Mouse (Mus musculus) hindbrain, embryonic 16.5 days (tissue): ENCODE results near the gene Arhgef12. TPM values are rescaled to one million over a fixed set of nuclear protein-coding genes. Genes with fewer than 3 reads are reported as not detected.

Experiments
- ATAC-seq: fragments of 200-750 bp; cut with Nextera tagmentation; 2 replicates; pipeline ENCODE4 v1.8.0; 2017; ENCODE audit warnings: moderate TSS enrichment, moderate library complexity
- H3K27ac ChIP-seq: fragments of 300-500 bp; sonication (generic); 2 replicates; pipeline ENCODE4 v1.5.1; 2014; ENCODE audit warnings: low read depth, mild to moderate bottlenecking, control low read depth, low read length, moderate library complexity
- H3K27me3 ChIP-seq: fragments of 300-500 bp; sonication (generic); replicated peaks from 2 replicates; pipeline ENCODE4 v1.6.1; 2014; ENCODE audit warnings: low read length; ENCODE audit not compliant: control insufficient read depth, insufficient read depth
- H3K36me3 ChIP-seq: fragments of 300-500 bp; sonication (generic); 2 replicates; pipeline ENCODE4 v1.6.1; 2014; ENCODE audit warnings: mild to moderate bottlenecking, low read length, moderate library complexity, mixed read lengths; ENCODE audit not compliant: control insufficient read depth, insufficient read depth
- H3K4me1 ChIP-seq: fragments of 300-500 bp; sonication (generic); 2 replicates; pipeline ENCODE4 v1.6.1; 2014; ENCODE audit warnings: low read depth, low read length; ENCODE audit not compliant: control insufficient read depth, insufficient read depth
- H3K4me2 ChIP-seq: fragments of 300-500 bp; sonication (generic); 2 replicates; pipeline ENCODE4 v1.6.1; 2014; ENCODE audit warnings: mild to moderate bottlenecking, low read length, control low read depth, moderate library complexity
- H3K4me3 ChIP-seq: fragments of 300-500 bp; sonication (generic); 2 replicates; pipeline ENCODE4 v1.5.1; 2014; ENCODE audit warnings: mild to moderate bottlenecking, low read length, control low read depth, moderate library complexity
- H3K9ac ChIP-seq: fragments of 300-500 bp; sonication (generic); 2 replicates; pipeline ENCODE4 v1.6.1; 2014; ENCODE audit warnings: low read depth, mild to moderate bottlenecking, control low read depth, low read length, moderate library complexity
- H3K9me3 ChIP-seq: fragments of 300-500 bp; sonication (generic); 2 replicates; pipeline ENCODE4 v1.6.1; 2014; ENCODE audit warnings: mild to moderate bottlenecking, low read length, moderate library complexity; ENCODE audit not compliant: control insufficient read depth
- WGBS: fragments of 180-500 bp; shearing (Covaris S2); extraction: QIAGEN DNeasy Blood & Tissue Kit; methylation state at CpG from one replicate; pipeline ENCODE4 v1.1.7; 2014; 5-methylcytosine and 5-hydroxymethylcytosine counted together
- polyA plus RNA-seq: library from polyadenylated mRNA; unstranded; fragments of >200 nt; fragmentation: Nextera tagmentation; extraction: Ambion mirVana; gene quantifications from 2 replicates; pipeline ENCODE4 v1.2.1, GENCODE M21; 2015

Arhgef12 gene
- polyA plus RNA-seq, 1 experiment from 2014 or later: 17.9 TPM

- H3K4me2 ChIP-seq: peak overlapping the region; percentile 25; the same call in 1 of the 2 replicates
- H3K27me3 ChIP-seq: no peaks in the 10 kb centered on the region
- no peak overlapping the region for H3K27ac ChIP-seq
- H3K4me1 ChIP-seq: peaks cover 8% of the 10 kb centered on the region; the same call in 1 of the 2 replicates
- H3K9ac ChIP-seq: no peak overlapping the region
- WGBS: 93% methylated on average over 4 of the region's 4 CpGs
- ATAC-seq: no peak
- H3K4me3 ChIP-seq: no peak overlapping the region
- H3K36me3 ChIP-seq: peaks cover 9% of the 10 kb centered on the region; the same call in 1 of the 2 replicates
- H3K9me3 ChIP-seq: no peaks in the 10 kb centered on the region
These were observed 7.8 kb upstream of the Arhgef12 start for GRCm38 (mm10) chr9:43114833-43115232.

DNA sequence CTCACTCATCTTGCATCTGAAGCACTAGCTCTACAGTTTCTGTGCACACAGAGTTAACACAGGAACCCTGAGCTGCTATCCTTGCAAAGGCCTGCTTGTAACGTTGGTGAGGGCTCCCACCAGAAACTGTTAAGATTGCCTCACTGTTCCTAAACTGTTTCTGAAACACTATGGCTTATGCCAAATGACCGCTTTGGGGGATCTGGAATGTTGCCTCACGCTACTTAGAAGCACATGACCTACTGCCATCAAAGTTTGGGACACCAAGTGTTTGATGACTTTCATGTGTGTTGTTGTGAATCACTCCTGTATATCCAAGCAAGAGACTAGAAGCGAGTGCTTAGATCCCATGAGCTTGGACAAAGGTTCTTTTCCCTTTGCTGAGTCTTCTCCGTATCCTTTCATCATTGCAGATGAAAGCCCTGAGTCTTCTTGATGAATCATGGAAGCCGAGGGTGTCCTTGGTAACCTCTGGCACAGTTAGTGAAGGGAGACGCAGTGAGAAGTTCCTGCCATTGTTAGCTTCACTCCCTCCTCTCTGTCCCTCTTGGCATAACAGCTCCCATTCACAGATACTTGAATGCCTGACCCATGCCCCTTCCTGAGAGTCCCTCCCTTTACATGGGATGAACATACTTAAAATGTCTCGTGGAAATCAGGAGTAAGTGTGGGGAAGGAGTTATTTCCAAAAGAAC is 3.4 kb upstream of the Arhgef12 start:
- no peaks in the 10 kb centered on the region for H3K9me3 ChIP-seq
- H3K4me3 ChIP-seq: no peak overlapping the region
- no peaks in the 10 kb centered on the region for H3K27me3 ChIP-seq
- no peak overlapping the region for H3K4me2 ChIP-seq
- ATAC-seq: no peak
- peaks cover 11% of the 10 kb centered on the region; the same call in 1 of the 2 replicates for H3K36me3 ChIP-seq
- H3K4me1 ChIP-seq: peaks cover 11% of the 10 kb centered on the region
- WGBS: 87% methylated on average over 8 of the region's 8 CpGs
- H3K9ac ChIP-seq: no peak overlapping the region
- no peak overlapping the region for H3K27ac ChIP-seq

GRCm38 (mm10) chr9:43109125-43109524 is 2.1 kb upstream of the Arhgef12 start:
- Histone ChIP-seq H3K4me3 (no peak overlapping the region), H3K9me3 (no peaks in the 10 kb centered on the region), H3K27me3 (no peaks in the 10 kb centered on the region), H3K27ac (no peak overlapping the region), H3K9ac (no peak overlapping the region), H3K36me3 (peaks cover 11% of the 10 kb centered on the region; the same call in 1 of the 2 replicates), H3K4me2 (no peak overlapping the region), H3K4me1 (peaks cover 9% of the 10 kb centered on the region)
- ATAC-seq: no peak
- WGBS: 91% methylated on average over 7 of the region's 7 CpGs

GRCm38 (mm10) chr9:43108721-43109120 is 1.7 kb upstream of the Arhgef12 start:
- 95% methylated on average over 3 of the region's 3 CpGs for WGBS
- Histone ChIP-seq H3K27me3 (no peaks in the 10 kb centered on the region), H3K9me3 (no peaks in the 10 kb centered on the region), H3K27ac (no peak overlapping the region), H3K4me3 (no peak overlapping the region), H3K36me3 (peaks cover 11% of the 10 kb centered on the region; the same call in 1 of the 2 replicates), H3K9ac (no peak overlapping the region), H3K4me2 (no peak overlapping the region), H3K4me1 (peaks cover 13% of the 10 kb centered on the region)
- no peak for ATAC-seq

GRCm38 (mm10) chr9:43108081-43108480 is 1.0 kb upstream of the Arhgef12 start:
- H3K27ac ChIP-seq: no peak overlapping the region
- H3K4me2 ChIP-seq: no peak overlapping the region
- ATAC-seq: no peak
- H3K4me1 ChIP-seq: peaks cover 18% of the 10 kb centered on the region
- H3K27me3 ChIP-seq: no peaks in the 10 kb centered on the region
- no peak overlapping the region for H3K9ac ChIP-seq
- H3K4me3 ChIP-seq: no peak overlapping the region
- no peaks in the 10 kb centered on the region for H3K9me3 ChIP-seq
- WGBS: 93% methylated on average over 1 of the region's 1 CpGs
- H3K36me3 ChIP-seq: peaks cover 11% of the 10 kb centered on the region; the same call in 1 of the 2 replicates

- no peak for ATAC-seq
- no peak overlapping the region for H3K9ac ChIP-seq
- H3K4me3 ChIP-seq: no peak overlapping the region
- no peak overlapping the region; the same call in 1 of the 2 replicates for H3K4me2 ChIP-seq
- H3K4me1 ChIP-seq: peaks cover 21% of the 10 kb centered on the region
- WGBS: 49% methylated on average over 5 of the region's 5 CpGs
- H3K27ac ChIP-seq: no peak overlapping the region
- no peaks in the 10 kb centered on the region for H3K27me3 ChIP-seq
- H3K9me3 ChIP-seq: no peaks in the 10 kb centered on the region
- peaks cover 11% of the 10 kb centered on the region; the same call in 1 of the 2 replicates for H3K36me3 ChIP-seq
These were observed 516 bp upstream of the Arhgef12 start for GRCm38 (mm10) chr9:43107555-43107954.

- peaks cover 11% of the 10 kb centered on the region; the same call in 1 of the 2 replicates for H3K36me3 ChIP-seq
- peaks cover 27% of the 10 kb centered on the region for H3K4me1 ChIP-seq
- peak overlapping the region; percentile 88 for H3K4me2 ChIP-seq
- ATAC-seq: peak; percentile 53
- H3K27me3 ChIP-seq: no peaks in the 10 kb centered on the region
- WGBS: 15% methylated on average over 22 of the region's 22 CpGs
- peak overlapping the region; percentile 91 for H3K27ac ChIP-seq
- H3K9ac ChIP-seq: peak overlapping the region; percentile 88
- peak overlapping the region; percentile 85 for H3K4me3 ChIP-seq
- no peaks in the 10 kb centered on the region for H3K9me3 ChIP-seq
These were observed 433 bp downstream of the Arhgef12 start for GRCm38 (mm10) chr9:43106426-43107186.

- Histone ChIP-seq H3K36me3 (peaks cover 9% of the 10 kb centered on the region; the same call in 1 of the 2 replicates), H3K4me1 (peaks cover 27% of the 10 kb centered on the region), H3K27me3 (no peaks in the 10 kb centered on the region), H3K4me2 (peak overlapping the region; percentile 88), H3K9me3 (no peaks in the 10 kb centered on the region), H3K4me3 (peak overlapping the region; percentile 85), H3K9ac (peak overlapping the region; percentile 88), H3K27ac (peak overlapping the region; percentile 91)
- 0% methylated on average over 61 of the region's 91 CpGs for WGBS
- peak; percentile 86 for ATAC-seq
These were observed 1.2 kb downstream of the Arhgef12 start for GRCm38 (mm10) chr9:43105664-43106361.
